Mouse (Mus musculus): Measurements from ENCODE around the gene Lin52. TPM values are rescaled to one million over a fixed set of nuclear protein-coding genes. Genes with fewer than 3 reads are reported as not detected.

Lin52 gene
- polyA plus RNA-seq, 1 experiment, result 24.5 TPM

DNA sequence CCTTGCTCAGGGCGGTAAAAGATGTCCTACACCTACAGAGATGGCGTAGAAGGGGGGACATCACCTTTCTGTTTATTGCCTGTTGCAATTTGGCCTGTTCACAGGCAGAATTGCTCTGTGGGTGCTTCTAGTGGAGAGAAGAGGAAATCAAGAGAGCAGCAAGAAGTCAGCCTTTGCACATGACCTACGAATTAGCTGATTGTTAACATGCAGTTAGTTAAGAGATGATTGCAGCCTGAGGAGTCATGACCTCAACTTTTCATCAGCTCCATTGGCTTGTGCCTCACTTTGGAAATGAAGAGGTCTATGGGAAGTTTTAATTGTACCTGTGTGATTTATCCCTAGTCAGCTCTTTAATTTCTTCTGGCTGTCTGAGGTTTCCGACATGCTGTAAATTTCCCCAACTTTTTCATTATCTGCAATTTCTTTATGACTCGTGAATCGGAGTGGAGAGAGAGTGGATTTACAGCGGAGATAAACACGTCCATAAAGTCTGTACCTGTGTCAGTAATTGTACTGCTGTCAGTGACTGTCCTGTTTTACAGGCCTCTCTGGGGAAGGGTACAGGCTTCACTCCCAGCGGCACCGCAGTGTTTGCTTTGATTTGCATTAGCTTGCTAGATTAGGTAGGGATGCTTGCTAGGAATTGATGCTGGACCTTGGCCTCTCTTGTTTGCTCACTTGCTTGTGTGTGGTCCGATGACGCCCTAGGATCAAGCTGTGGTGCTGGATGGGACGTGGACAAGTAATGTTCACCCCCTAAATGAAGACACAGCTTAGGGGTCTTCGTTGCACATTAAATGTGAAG, 31.8 kb downstream of the Lin52 start:
- Histone ChIP-seq H3K36me3 (ENCODE audit: control insufficient read depth, insufficient read depth, low read length) (no peaks in the 10 kb centered on the region), H3K27ac (ENCODE audit: control insufficient read depth, insufficient read depth, low read length) (no peak overlapping the region), H3K4me3 (ENCODE audit: control insufficient read depth, insufficient read depth, low read length) (no peak overlapping the region), H3K27me3 (ENCODE audit: control insufficient read depth, insufficient read depth, low read length) (no peaks in the 10 kb centered on the region), H3K4me1 (replicated peaks; ENCODE audit: control insufficient read depth, insufficient read depth, low read length) (no peaks in the 10 kb centered on the region)
- 97% methylated on average over 14 of the region's 14 CpGs for WGBS
- no peak for DNase-seq
- TF ChIP-seq CTCF (IDR thresholded peaks at IDR 0.05; ENCODE audit: borderline replicate concordance, control insufficient read depth, extremely low read depth, insufficient read depth, low read length, poor library complexity) (no peak), POLR2A (IDR thresholded peaks at IDR 0.05; ENCODE audit: control insufficient read depth, extremely low read depth, insufficient read depth, low read length, poor library complexity) (no peak)

DNA sequence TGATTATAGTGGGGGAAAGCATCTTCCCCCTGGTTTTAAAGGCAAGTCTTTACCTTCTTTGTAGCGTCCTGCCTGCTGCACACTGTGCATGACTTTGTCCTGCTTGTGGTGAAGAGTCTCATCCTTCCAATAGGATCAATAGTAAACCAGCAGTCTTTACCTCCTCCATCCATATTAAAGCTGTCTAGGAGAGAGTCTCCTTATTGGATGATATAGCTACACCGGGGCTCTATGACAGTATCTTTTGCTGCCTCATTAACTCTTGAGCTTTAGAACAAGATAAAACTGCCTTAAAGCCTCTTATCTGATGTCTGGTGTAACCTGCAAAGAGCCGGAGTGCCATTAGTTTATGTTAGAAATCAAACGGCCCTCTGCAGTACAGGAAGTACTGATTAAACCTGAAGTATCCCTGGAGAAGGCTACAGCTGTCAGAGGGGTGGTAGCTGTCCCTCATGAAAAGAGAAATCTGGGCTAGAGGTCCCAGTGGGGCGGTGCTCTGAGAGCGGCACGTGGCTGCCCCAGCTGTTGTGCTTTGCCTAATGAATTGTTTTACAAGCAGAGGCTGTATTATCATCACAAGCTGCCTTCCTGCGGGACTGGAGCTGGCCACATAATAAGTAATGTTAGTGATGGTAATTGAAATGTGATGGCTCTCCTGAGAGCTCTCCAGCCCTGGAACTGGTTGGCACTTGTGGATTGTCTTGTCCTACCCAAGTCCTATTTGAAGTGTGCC, 36.3 kb downstream of the Lin52 start:
- Histone ChIP-seq H3K27me3 (ENCODE audit: control insufficient read depth, insufficient read depth, low read length) (no peaks in the 10 kb centered on the region), H3K27ac (ENCODE audit: control insufficient read depth, insufficient read depth, low read length) (no peak overlapping the region), H3K4me1 (replicated peaks; ENCODE audit: control insufficient read depth, insufficient read depth, low read length) (no peaks in the 10 kb centered on the region), H3K36me3 (ENCODE audit: control insufficient read depth, insufficient read depth, low read length) (no peaks in the 10 kb centered on the region), H3K4me3 (ENCODE audit: control insufficient read depth, insufficient read depth, low read length) (no peak overlapping the region)
- DNase-seq, result no peak
- 91% methylated on average over 8 of the region's 8 CpGs for WGBS
- TF ChIP-seq POLR2A (IDR thresholded peaks at IDR 0.05; ENCODE audit: control insufficient read depth, extremely low read depth, insufficient read depth, low read length, poor library complexity), result no peak
- no peak for TF ChIP-seq CTCF (IDR thresholded peaks at IDR 0.05; ENCODE audit: borderline replicate concordance, control insufficient read depth, extremely low read depth, insufficient read depth, low read length, poor library complexity)

DNA sequence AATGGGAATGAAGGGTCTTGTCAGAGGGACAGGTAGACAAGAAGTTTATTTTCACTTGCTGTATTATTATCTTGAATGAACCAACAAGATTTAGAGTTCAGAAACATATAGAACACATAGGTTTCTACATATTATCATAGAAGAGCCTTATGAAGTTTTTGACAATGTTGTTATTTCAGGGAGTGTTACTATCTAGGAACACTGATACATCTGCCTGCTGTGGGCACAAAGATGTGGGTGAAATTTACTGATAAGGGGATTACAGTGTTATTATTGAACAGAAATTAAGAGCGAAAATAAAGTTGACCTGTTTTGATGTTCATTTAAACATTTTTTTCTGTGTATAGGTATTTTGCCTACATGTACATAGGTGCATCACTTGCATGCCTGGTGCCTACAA, 45.6 kb downstream of the Lin52 start:
- Histone ChIP-seq H3K36me3 (ENCODE audit: control insufficient read depth, insufficient read depth, low read length) (no peaks in the 10 kb centered on the region), H3K27ac (ENCODE audit: control insufficient read depth, insufficient read depth, low read length) (no peak overlapping the region), H3K4me1 (replicated peaks; ENCODE audit: control insufficient read depth, insufficient read depth, low read length) (peaks cover 4% of the 10 kb centered on the region; the same call in 1 of the 2 replicates), H3K27me3 (ENCODE audit: control insufficient read depth, insufficient read depth, low read length) (no peaks in the 10 kb centered on the region), H3K4me3 (ENCODE audit: control insufficient read depth, insufficient read depth, low read length) (no peak overlapping the region)
- 100% methylated on average over 1 of the region's 1 CpGs for WGBS
- DNase-seq, result no peak
- TF ChIP-seq CTCF (IDR thresholded peaks at IDR 0.05; ENCODE audit: borderline replicate concordance, control insufficient read depth, extremely low read depth, insufficient read depth, low read length, poor library complexity) (no peak), POLR2A (IDR thresholded peaks at IDR 0.05; ENCODE audit: control insufficient read depth, extremely low read depth, insufficient read depth, low read length, poor library complexity) (no peak)

DNA sequence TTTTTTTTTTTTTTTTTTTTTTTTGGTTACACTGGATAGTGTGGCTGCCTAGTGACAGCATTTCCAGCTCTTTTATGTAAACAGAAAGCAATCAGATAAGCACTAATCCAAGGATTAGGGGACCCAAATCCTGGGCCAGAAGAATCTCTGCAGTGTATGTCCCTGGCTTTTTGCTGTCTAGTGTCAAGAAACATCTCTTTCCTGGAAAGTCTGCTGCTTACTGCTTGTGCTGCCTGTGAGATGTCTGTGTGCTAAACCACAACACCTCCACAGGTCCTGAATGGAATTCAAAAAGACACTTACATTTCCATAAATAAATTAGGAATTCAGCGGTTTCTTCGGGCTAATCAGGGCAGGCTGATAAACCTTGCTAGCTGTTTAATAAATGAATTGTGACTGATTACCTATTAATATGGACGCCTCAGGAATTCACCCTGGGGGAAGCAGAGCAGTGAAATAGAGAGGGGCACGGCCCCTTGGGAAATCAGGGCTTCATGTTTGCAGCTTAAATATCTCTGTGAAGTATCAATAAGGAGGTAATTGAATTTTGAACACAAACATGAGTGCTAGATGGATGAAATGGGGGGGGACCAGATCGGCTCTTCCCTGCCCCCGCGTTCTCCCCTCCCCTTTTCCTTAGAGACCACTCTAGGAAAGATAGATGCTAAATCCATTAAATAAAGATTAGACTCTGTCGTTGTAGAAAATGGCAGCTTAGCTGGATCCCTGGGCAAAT, 49.5 kb downstream of the Lin52 start:
- WGBS, result 98% methylated on average over 8 of the region's 8 CpGs

DNA sequence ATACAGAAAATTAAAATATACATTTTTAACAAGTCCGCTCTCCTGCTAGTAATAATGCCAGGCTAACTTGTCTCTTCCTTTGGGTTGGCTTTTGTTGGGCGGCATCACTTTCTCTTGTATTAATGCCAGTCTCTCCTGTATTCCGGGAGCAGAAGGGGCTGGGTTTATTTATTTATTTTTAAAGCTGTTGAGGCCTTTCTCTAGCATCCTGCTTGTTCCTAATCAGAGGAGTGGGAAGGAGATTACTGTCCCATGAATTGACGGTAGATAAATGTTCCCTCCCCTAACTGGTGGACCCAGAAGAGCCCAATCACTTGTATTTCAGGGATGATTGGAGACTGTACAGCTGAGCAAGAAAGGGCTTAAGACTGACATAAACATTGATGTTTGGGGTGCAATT, 50.1 kb downstream of the Lin52 start:
- H3K27ac ChIP-seq (ENCODE audit: control insufficient read depth, insufficient read depth, low read length), result no peak overlapping the region
- H3K4me1 ChIP-seq (replicated peaks; ENCODE audit: control insufficient read depth, insufficient read depth, low read length), result no peaks in the 10 kb centered on the region
- DNase-seq, result no peak
- no peak overlapping the region for H3K4me3 ChIP-seq (ENCODE audit: control insufficient read depth, insufficient read depth, low read length)
- no peaks in the 10 kb centered on the region for H3K36me3 ChIP-seq (ENCODE audit: control insufficient read depth, insufficient read depth, low read length)
- TF ChIP-seq CTCF (IDR thresholded peaks at IDR 0.05; ENCODE audit: borderline replicate concordance, control insufficient read depth, extremely low read depth, insufficient read depth, low read length, poor library complexity), result no peak
- 96% methylated on average over 4 of the region's 4 CpGs for WGBS
- H3K27me3 ChIP-seq (ENCODE audit: control insufficient read depth, insufficient read depth, low read length), result no peaks in the 10 kb centered on the region

More for the DNA sequence above, 49.5 kb downstream of the Lin52 start:
- Histone ChIP-seq H3K27me3 (ENCODE audit: control insufficient read depth, insufficient read depth, low read length) (no peaks in the 10 kb centered on the region), H3K27ac (ENCODE audit: control insufficient read depth, insufficient read depth, low read length) (no peak overlapping the region), H3K4me1 (replicated peaks; ENCODE audit: control insufficient read depth, insufficient read depth, low read length) (no peaks in the 10 kb centered on the region), H3K36me3 (ENCODE audit: control insufficient read depth, insufficient read depth, low read length) (no peaks in the 10 kb centered on the region), H3K4me3 (ENCODE audit: control insufficient read depth, insufficient read depth, low read length) (no peak overlapping the region)
- DNase-seq, result no peak
- TF ChIP-seq CTCF (IDR thresholded peaks at IDR 0.05; ENCODE audit: borderline replicate concordance, control insufficient read depth, extremely low read depth, insufficient read depth, low read length, poor library complexity) (no peak), POLR2A (IDR thresholded peaks at IDR 0.05; ENCODE audit: control insufficient read depth, extremely low read depth, insufficient read depth, low read length, poor library complexity) (no peak)

DNA sequence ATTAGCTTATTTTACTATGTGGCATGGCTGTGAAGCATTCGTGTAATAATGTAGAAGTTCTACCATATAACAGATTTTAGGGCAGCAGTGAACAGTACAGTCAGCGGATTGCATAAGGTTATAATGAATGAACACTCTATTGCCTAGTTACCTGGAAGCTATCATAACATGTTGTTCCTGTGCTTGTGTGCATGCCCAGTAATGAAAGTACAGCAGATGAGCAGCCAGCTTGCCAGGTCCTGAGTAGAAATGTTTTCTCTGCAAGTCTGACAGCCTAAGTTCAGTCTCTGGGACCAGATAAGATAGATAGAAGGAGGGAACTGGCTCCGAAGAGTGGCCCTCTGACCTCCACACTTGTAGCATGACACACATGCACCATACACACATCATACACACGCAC, 55.6 kb downstream of the Lin52 start:
- Histone ChIP-seq H3K36me3 (ENCODE audit: control insufficient read depth, insufficient read depth, low read length) (no peaks in the 10 kb centered on the region), H3K4me3 (ENCODE audit: control insufficient read depth, insufficient read depth, low read length) (no peak overlapping the region), H3K4me1 (replicated peaks; ENCODE audit: control insufficient read depth, insufficient read depth, low read length) (no peaks in the 10 kb centered on the region), H3K27me3 (ENCODE audit: control insufficient read depth, insufficient read depth, low read length) (no peaks in the 10 kb centered on the region), H3K27ac (ENCODE audit: control insufficient read depth, insufficient read depth, low read length) (no peak overlapping the region)
- no peak for TF ChIP-seq CTCF (IDR thresholded peaks at IDR 0.05; ENCODE audit: borderline replicate concordance, control insufficient read depth, extremely low read depth, insufficient read depth, low read length, poor library complexity)
- TF ChIP-seq POLR2A (IDR thresholded peaks at IDR 0.05; ENCODE audit: control insufficient read depth, extremely low read depth, insufficient read depth, low read length, poor library complexity), result no peak
- WGBS, result 97% methylated on average over 4 of the region's 4 CpGs
- DNase-seq, result no peak
